Mouse (Mus musculus) lung, postnatal 0 days (tissue): ENCODE measurements around the gene Rell1. TPM values are rescaled to one million over a fixed set of nuclear protein-coding genes. Genes with fewer than 3 reads are reported as not detected.

Experiments
- ATAC-seq: fragments of 200-750 bp; cut with Nextera tagmentation; 2 replicates; pipeline ENCODE4 v1.8.0; 2017; ENCODE audit warnings: moderate library complexity
- DNase-seq: peaks from one replicate; pipeline ENCODE4 v3.0.0-alpha.2; 2016; ENCODE audit warnings: low spot score
- H3K27ac ChIP-seq: fragments of 300-500 bp; sonication (generic); 2 replicates; pipeline ENCODE4 v1.5.1; 2014; ENCODE audit warnings: antibody characterized with exemption, mild to moderate bottlenecking, low read length, mixed read lengths
- H3K27me3 ChIP-seq: fragments of 300-500 bp; sonication (generic); replicated peaks from 2 replicates; pipeline ENCODE4 v1.6.1; 2014; ENCODE audit warnings: low read length, mixed read lengths; ENCODE audit not compliant: insufficient read depth
- H3K36me3 ChIP-seq: fragments of 300-500 bp; sonication (generic); 2 replicates; pipeline ENCODE4 v1.6.1; 2014; ENCODE audit warnings: low read length, mixed read lengths; ENCODE audit not compliant: insufficient read depth
- H3K4me1 ChIP-seq: fragments of 300-500 bp; sonication (generic); 2 replicates; pipeline ENCODE4 v1.6.1; 2014; ENCODE audit warnings: antibody characterized with exemption, low read depth, low read length, mixed read lengths; ENCODE audit not compliant: insufficient read depth
- H3K4me2 ChIP-seq: fragments of 300-500 bp; sonication (generic); replicated peaks from 2 replicates; pipeline ENCODE4 v1.6.1; 2014; ENCODE audit warnings: low read depth, mild to moderate bottlenecking, low read length, moderate library complexity, mixed read lengths
- H3K4me3 ChIP-seq: fragments of 300-500 bp; sonication (generic); 2 replicates; pipeline ENCODE4 v1.5.1; 2014; ENCODE audit warnings: low read depth, low read length
- H3K9ac ChIP-seq: fragments of 300-500 bp; sonication (generic); replicated peaks from 2 replicates; pipeline ENCODE4 v1.6.1; 2014; ENCODE audit warnings: low read depth, mild to moderate bottlenecking
- H3K9me3 ChIP-seq: fragments of 300-500 bp; sonication (generic); 2 replicates; pipeline ENCODE4 v1.6.1; 2016; ENCODE audit warnings: low read length, mixed read lengths
- CTCF ChIP-seq: IDR thresholded peaks from 2 replicates; pipeline ENCODE4 v1.5.1; 2016; ENCODE audit warnings: antibody characterized with exemption, mild to moderate bottlenecking
- EP300 ChIP-seq: IDR thresholded peaks from 2 replicates; pipeline ENCODE4 v1.6.1; 2016; ENCODE audit warnings: antibody characterized with exemption, mild to moderate bottlenecking, control low read depth
- WGBS: fragments of 180-500 bp; shearing (Covaris S2); extraction: QIAGEN DNeasy Blood & Tissue Kit; methylation state at CpG from one replicate; pipeline ENCODE4 v1.1.7; 2014; 5-methylcytosine and 5-hydroxymethylcytosine counted together
- polyA plus RNA-seq: library from polyadenylated mRNA; unstranded; fragments of >200 nt; fragmentation: Nextera tagmentation; extraction: Ambion mirVana; gene quantifications from 2 replicates; pipeline ENCODE4 v1.2.1, GENCODE M21; 2015

The Rell1 gene
- polyA plus RNA-seq, 1 experiment from 2014 or later: 27.0 TPM

- TF ChIP-seq CTCF (no peak), EP300 (no peak)
- WGBS: 58% methylated on average over 4 of the region's 4 CpGs
- Histone ChIP-seq H3K36me3 (no peaks in the 10 kb centered on the region), H3K4me3 (no peak overlapping the region), H3K4me2 (no peak overlapping the region), H3K27me3 (no peaks in the 10 kb centered on the region), H3K27ac (no peak overlapping the region), H3K9ac (no peak overlapping the region), H3K9me3 (no peaks in the 10 kb centered on the region), H3K4me1 (peaks cover 13% of the 10 kb centered on the region)
- ATAC-seq (no peak), DNase-seq (no peak)
Observed at GRCm38 (mm10) chr5:63966379-63966778, 2.3 kb downstream of the Rell1 start.

- Histone ChIP-seq H3K4me1 (peaks cover 13% of the 10 kb centered on the region), H3K4me2 (no peak overlapping the region), H3K9ac (no peak overlapping the region), H3K27me3 (no peaks in the 10 kb centered on the region), H3K4me3 (no peak overlapping the region), H3K36me3 (no peaks in the 10 kb centered on the region), H3K27ac (no peak overlapping the region), H3K9me3 (no peaks in the 10 kb centered on the region)
- no peak for ATAC-seq
- no peak for DNase-seq
- WGBS: 52% methylated on average over 1 of the region's 1 CpGs
- TF ChIP-seq CTCF (no peak), EP300 (no peak)
Observed at GRCm38 (mm10) chr5:63965946-63966345, 2.8 kb downstream of the Rell1 start.

DNA sequence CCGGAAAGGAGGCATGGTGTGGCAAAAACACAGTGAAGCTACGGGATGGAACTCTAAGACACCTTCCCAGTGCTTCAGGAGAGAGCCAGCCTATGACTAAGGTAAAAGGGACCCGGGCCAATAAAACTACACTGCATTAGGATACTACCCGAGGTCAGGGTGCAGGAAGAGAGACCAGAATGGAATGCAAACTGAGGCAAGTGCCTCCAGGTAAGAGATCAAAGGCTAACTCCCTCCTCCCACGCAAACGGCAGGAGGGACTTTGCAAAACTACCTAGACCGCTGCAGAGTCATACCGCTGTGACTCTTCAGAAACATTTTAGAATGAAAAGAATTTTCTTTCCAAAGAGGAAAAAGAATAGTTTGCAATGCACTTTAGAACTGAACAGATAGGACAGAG lies 4.1 kb downstream of the Rell1 start:
- 42% methylated on average over 8 of the region's 8 CpGs for WGBS
- no peak overlapping the region for H3K4me2 ChIP-seq
- no peak for ATAC-seq

GRCm38 (mm10) chr5:63961726-63962125 lies 7.0 kb downstream of the Rell1 start:
- Histone ChIP-seq H3K4me1 (no peaks in the 10 kb centered on the region; the same call in 1 of the 2 replicates), H3K27ac (no peak overlapping the region), H3K36me3 (no peaks in the 10 kb centered on the region), H3K9me3 (no peaks in the 10 kb centered on the region), H3K4me3 (no peak overlapping the region), H3K9ac (no peak overlapping the region), H3K27me3 (no peaks in the 10 kb centered on the region), H3K4me2 (no peak overlapping the region)
- ATAC-seq: no peak
- no peak for DNase-seq
- no peak for TF ChIP-seq CTCF
- no peak for TF ChIP-seq EP300
- 80% methylated on average over 10 of the region's 10 CpGs for WGBS

More for the DNA sequence above, 4.1 kb downstream of the Rell1 start:
- no peak overlapping the region for H3K9ac ChIP-seq
- no peak for DNase-seq
- TF ChIP-seq CTCF (no peak), EP300 (no peak)
- H3K36me3 ChIP-seq: no peaks in the 10 kb centered on the region
- H3K4me1 ChIP-seq: peaks cover 9% of the 10 kb centered on the region
- H3K27me3 ChIP-seq: no peaks in the 10 kb centered on the region
- H3K9me3 ChIP-seq: no peaks in the 10 kb centered on the region
- H3K4me3 ChIP-seq: no peak overlapping the region
- H3K27ac ChIP-seq: no peak overlapping the region

DNA sequence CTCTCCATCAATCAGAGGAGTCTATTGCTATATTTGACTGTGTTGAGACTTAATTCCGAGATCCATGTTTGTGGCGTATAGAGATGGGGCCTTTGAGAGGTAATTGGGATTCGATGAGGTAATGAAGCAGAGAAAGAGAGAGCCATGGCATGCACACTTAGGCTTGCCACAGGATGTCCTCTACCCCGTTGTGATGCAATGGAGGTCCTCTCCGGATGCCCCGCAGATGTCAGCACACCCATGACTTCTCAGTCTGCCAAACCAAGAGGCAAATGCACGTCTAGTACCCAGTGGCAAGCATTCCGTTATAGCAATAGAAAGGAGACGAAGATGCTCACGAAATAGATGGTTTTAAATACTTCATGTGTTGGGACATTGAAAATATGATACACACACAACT lies 8.1 kb downstream of the Rell1 start:
- H3K4me3 ChIP-seq: no peak overlapping the region
- H3K4me1 ChIP-seq: no peaks in the 10 kb centered on the region; the same call in 1 of the 2 replicates
- ATAC-seq: no peak
- no peak overlapping the region for H3K9ac ChIP-seq
- H3K27ac ChIP-seq: no peak overlapping the region
- 92% methylated on average over 10 of the region's 10 CpGs for WGBS
- H3K4me2 ChIP-seq: no peak overlapping the region
- no peaks in the 10 kb centered on the region for H3K36me3 ChIP-seq
- no peak for DNase-seq
- TF ChIP-seq EP300 (no peak), CTCF (no peak)
- no peaks in the 10 kb centered on the region for H3K27me3 ChIP-seq
- H3K9me3 ChIP-seq: no peaks in the 10 kb centered on the region

- 62% methylated on average over 18 of the region's 18 CpGs for WGBS
- Histone ChIP-seq H3K9ac (no peak overlapping the region), H3K4me1 (no peaks in the 10 kb centered on the region), H3K4me3 (no peak overlapping the region), H3K36me3 (no peaks in the 10 kb centered on the region), H3K27me3 (no peaks in the 10 kb centered on the region), H3K27ac (no peak overlapping the region), H3K4me2 (no peak overlapping the region), H3K9me3 (no peaks in the 10 kb centered on the region)
- ATAC-seq (peak; percentile 65), DNase-seq (peak; percentile 10)
- TF ChIP-seq CTCF (no peak), EP300 (no peak)
Observed at GRCm38 (mm10) chr5:63958963-63959708, 9.6 kb downstream of the Rell1 start.
